Mouse (Mus musculus): ENCODE results near the gene AK157302. TPM values are rescaled to one million over a fixed set of nuclear protein-coding genes. Genes with fewer than 3 reads are reported as not detected.

AK157302 gene
- polyA plus RNA-seq, 1 experiment: 0.71 TPM

DNA sequence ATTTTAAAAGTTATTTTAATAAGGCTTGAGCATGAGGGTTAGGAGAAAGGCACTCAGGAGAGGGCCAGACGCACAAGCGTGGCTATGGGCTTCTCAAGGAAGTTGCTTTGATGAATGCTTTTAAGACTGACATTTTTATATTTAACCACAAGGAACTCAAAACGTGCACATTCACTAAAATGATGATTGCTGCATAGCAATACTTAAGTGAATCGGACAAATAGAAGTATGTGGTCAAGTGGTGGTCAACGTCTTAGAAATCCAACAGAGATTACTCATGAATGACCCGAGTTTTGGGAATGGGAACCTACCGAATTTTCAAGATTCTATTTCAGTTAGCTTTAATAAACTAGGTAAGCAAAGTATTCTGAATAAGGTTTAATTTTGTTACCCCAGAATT, 35.1 kb downstream of the AK157302 start:
- Histone ChIP-seq H3K4me3 (peak overlapping the region; percentile 49), H3K4me2 (ENCODE audit: low read depth) (peak overlapping the region; percentile 77), H3K27me3 (ENCODE audit: control insufficient read depth, insufficient read depth, insufficient read length) (no peaks in the 10 kb centered on the region), H3ac (ENCODE audit: control insufficient read depth, insufficient read length) (peak overlapping the region; percentile 70), H3K79me2 (ENCODE audit: control insufficient read depth, insufficient read depth) (peaks cover 10% of the 10 kb centered on the region), H3K36me3 (ENCODE audit: control insufficient read depth, insufficient read depth) (peaks cover 13% of the 10 kb centered on the region)
- TF ChIP-seq MYOD1 (IDR thresholded peaks at IDR 0.05; ENCODE audit: control insufficient read depth in 1 of 3, insufficient read length in 2 of 3, low read depth in 2 of 3) (no peak), USF1 (IDR thresholded peaks at IDR 0.05; ENCODE audit: low read depth) (no peak), MYOG (IDR thresholded peaks at IDR 0.05; ENCODE audit: control insufficient read depth in 1 of 3, insufficient read depth in 1 of 3, insufficient read length in 2 of 3, low read depth in 2 of 3) (no peak), TCF3 (IDR thresholded peaks at IDR 0.05; ENCODE audit: insufficient read length, low read depth) (no peak), POLR2A (IDR thresholded peaks at IDR 0.05; ENCODE audit: insufficient read length, low read depth) (no peak), E2F4 (IDR thresholded peaks at IDR 0.05; ENCODE audit: insufficient read depth) (no peak), POLR2AphosphoS2 (IDR thresholded peaks at IDR 0.05; ENCODE audit: insufficient read length, low read depth) (no peak), REST (IDR thresholded peaks at IDR 0.05; ENCODE audit: insufficient read depth, insufficient read length) (no peak), MAX (IDR thresholded peaks at IDR 0.05; ENCODE audit: low read depth) (no peak), SRF (IDR thresholded peaks at IDR 0.05; ENCODE audit: control insufficient read depth, insufficient read length, low read depth) (no peak), TCF12 (IDR thresholded peaks at IDR 0.05; ENCODE audit: insufficient read depth, poor library complexity, severe bottlenecking) (no peak), CEBPB (IDR thresholded peaks at IDR 0.05; ENCODE audit: insufficient read depth, poor library complexity, severe bottlenecking) (no peak)

DNA sequence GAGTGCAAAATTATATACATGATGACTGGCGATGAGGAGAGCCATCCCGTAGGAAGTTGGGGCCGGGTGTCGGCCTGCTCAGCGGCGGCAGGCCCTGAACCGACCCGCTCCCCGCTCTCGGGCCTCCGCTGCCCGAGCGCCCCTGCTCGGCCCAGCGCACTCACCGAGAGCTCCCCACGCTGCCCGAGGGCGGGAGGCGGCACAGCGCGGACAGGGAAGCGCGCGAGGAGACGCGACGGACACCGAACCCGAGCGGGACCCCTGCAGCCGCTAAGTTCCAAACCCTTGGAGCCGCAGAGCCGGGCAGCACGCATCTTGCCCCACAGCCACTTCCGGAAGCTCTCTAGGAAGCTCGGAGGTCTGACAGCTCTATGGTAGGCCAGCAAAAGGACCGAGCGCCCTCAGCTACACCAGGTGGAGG, 35.8 kb downstream of the AK157302 start, which contains the start of gene Zkscan8:
Gene Zkscan8, minus strand, starts transcription at position 340 of the 421 bp plus-strand sequence.
- peak within 1 kb of the TSS; percentile 77 for H3K4me2 ChIP-seq (ENCODE audit: low read depth)
- H3ac ChIP-seq (ENCODE audit: control insufficient read depth, insufficient read length): peak within 1 kb of the TSS; percentile 70
- H3K27me3 ChIP-seq (ENCODE audit: control insufficient read depth, insufficient read depth, insufficient read length): no peaks in the 10 kb centered on the region
- H3K36me3 ChIP-seq (ENCODE audit: control insufficient read depth, insufficient read depth): peaks cover 10% of the 10 kb centered on the region
- H3K79me2 ChIP-seq (ENCODE audit: control insufficient read depth, insufficient read depth): peaks cover 10% of the 10 kb centered on the region
- TF ChIP-seq MAX (IDR thresholded peaks at IDR 0.05; ENCODE audit: low read depth) (no peak), POLR2A (IDR thresholded peaks at IDR 0.05; ENCODE audit: insufficient read length, low read depth) (peak; percentile 71), MYOD1 (IDR thresholded peaks at IDR 0.05; ENCODE audit: control insufficient read depth in 1 of 3, insufficient read length in 2 of 3, low read depth in 2 of 3) (peak in 1 of 3 experiments; percentile 3), MYOG (IDR thresholded peaks at IDR 0.05; ENCODE audit: control insufficient read depth in 1 of 3, insufficient read depth in 1 of 3, insufficient read length in 2 of 3, low read depth in 2 of 3) (peak in 1 of 3 experiments; percentile 25), CEBPB (IDR thresholded peaks at IDR 0.05; ENCODE audit: insufficient read depth, poor library complexity, severe bottlenecking) (no peak), TCF12 (IDR thresholded peaks at IDR 0.05; ENCODE audit: insufficient read depth, poor library complexity, severe bottlenecking) (no peak), E2F4 (IDR thresholded peaks at IDR 0.05; ENCODE audit: insufficient read depth) (no peak), POLR2AphosphoS2 (IDR thresholded peaks at IDR 0.05; ENCODE audit: insufficient read length, low read depth) (peak; percentile 56), TCF3 (IDR thresholded peaks at IDR 0.05; ENCODE audit: insufficient read length, low read depth) (no peak), SRF (IDR thresholded peaks at IDR 0.05; ENCODE audit: control insufficient read depth, insufficient read length, low read depth) (no peak), USF1 (IDR thresholded peaks at IDR 0.05; ENCODE audit: low read depth) (no peak), REST (IDR thresholded peaks at IDR 0.05; ENCODE audit: insufficient read depth, insufficient read length) (no peak)
- peak within 1 kb of the TSS; percentile 49 for H3K4me3 ChIP-seq

DNA sequence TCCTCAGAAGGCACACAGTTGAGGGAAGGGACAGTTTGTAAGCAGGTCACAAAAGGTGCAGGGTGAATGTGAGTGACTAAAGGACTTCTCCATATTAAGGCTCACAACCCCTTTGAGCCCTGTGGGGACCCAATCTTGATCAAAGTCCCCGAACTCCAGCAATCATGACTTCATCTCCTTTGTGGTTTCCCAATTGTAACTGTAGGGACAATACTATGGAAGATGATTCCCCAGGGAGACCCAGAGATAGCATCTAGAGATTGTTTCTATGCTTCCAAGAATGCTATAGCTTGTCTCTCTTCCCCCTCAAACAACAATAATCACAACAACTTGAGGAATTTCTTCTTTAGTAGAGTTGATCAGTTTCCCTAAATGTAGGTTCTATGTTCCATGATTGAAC, 47.7 kb downstream of the AK157302 start, which contains the start of gene Olfr1366:
Gene Olfr1366, minus strand, starts transcription at position 101 of the 400 bp plus-strand sequence.
- no peak for TF ChIP-seq POLR2A (IDR thresholded peaks at IDR 0.05; ENCODE audit: insufficient read length, low read depth)
- no peak for TF ChIP-seq MAX (IDR thresholded peaks at IDR 0.05; ENCODE audit: low read depth)
- TF ChIP-seq USF1 (IDR thresholded peaks at IDR 0.05; ENCODE audit: low read depth): no peak
- TF ChIP-seq TCF3 (IDR thresholded peaks at IDR 0.05; ENCODE audit: insufficient read length, low read depth): no peak
- TF ChIP-seq SRF (IDR thresholded peaks at IDR 0.05; ENCODE audit: control insufficient read depth, insufficient read length, low read depth): no peak
- no peak for TF ChIP-seq MYOD1 (IDR thresholded peaks at IDR 0.05; ENCODE audit: control insufficient read depth in 1 of 3, insufficient read length in 2 of 3, low read depth in 2 of 3)
- no peak for TF ChIP-seq MYOG (IDR thresholded peaks at IDR 0.05; ENCODE audit: control insufficient read depth in 1 of 3, insufficient read depth in 1 of 3, insufficient read length in 2 of 3, low read depth in 2 of 3)
- no peak for TF ChIP-seq E2F4 (IDR thresholded peaks at IDR 0.05; ENCODE audit: insufficient read depth)
- no peak for TF ChIP-seq TCF12 (IDR thresholded peaks at IDR 0.05; ENCODE audit: insufficient read depth, poor library complexity, severe bottlenecking)
- no peak for TF ChIP-seq REST (IDR thresholded peaks at IDR 0.05; ENCODE audit: insufficient read depth, insufficient read length)
- no peak for TF ChIP-seq POLR2AphosphoS2 (IDR thresholded peaks at IDR 0.05; ENCODE audit: insufficient read length, low read depth)
- TF ChIP-seq CEBPB (IDR thresholded peaks at IDR 0.05; ENCODE audit: insufficient read depth, poor library complexity, severe bottlenecking): no peak
- Histone ChIP-seq H3K4me2 (ENCODE audit: low read depth) (no peak within 1 kb of the TSS), H3K36me3 (ENCODE audit: control insufficient read depth, insufficient read depth) (no peaks in the 10 kb centered on the region), H3K79me2 (ENCODE audit: control insufficient read depth, insufficient read depth) (no peaks in the 10 kb centered on the region), H3ac (ENCODE audit: control insufficient read depth, insufficient read length) (no peak within 1 kb of the TSS), H3K4me3 (no peak within 1 kb of the TSS), H3K27me3 (ENCODE audit: control insufficient read depth, insufficient read depth, insufficient read length) (no peaks in the 10 kb centered on the region)

Other genes with a start within 250 kb of the AK157302 start
- gene Gpx5, start 202.5 kb upstream of the AK157302 start, polyA plus RNA-seq (2012; fragmentation: generic; extraction: Trizol): not detected
- not detected for gene Gpx6, start 183.1 kb upstream of the AK157302 start, polyA plus RNA-seq (2012; fragmentation: generic; extraction: Trizol)
- not detected for gene Olfr1367, start 148.3 kb upstream of the AK157302 start, polyA plus RNA-seq (2012; fragmentation: generic; extraction: Trizol)
- 2.8 TPM for gene Zscan12, start 132.4 kb upstream of the AK157302 start, polyA plus RNA-seq (2012; fragmentation: generic; extraction: Trizol)
- 13.6 TPM for gene Zkscan3, start 92.5 kb upstream of the AK157302 start, polyA plus RNA-seq (2012; fragmentation: generic; extraction: Trizol)
- 0.13 TPM for gene Pgbd1, start 54.2 kb upstream of the AK157302 start, polyA plus RNA-seq (2012; fragmentation: generic; extraction: Trizol)
- 6.3 TPM for gene Zscan26, start 41.5 kb upstream of the AK157302 start, polyA plus RNA-seq (2012; fragmentation: generic; extraction: Trizol)
- gene Nkapl, start 26.7 kb upstream of the AK157302 start, polyA plus RNA-seq (2012; fragmentation: generic; extraction: Trizol): 0.05 TPM
- not detected for gene Zkscan4, start 16.3 kb upstream of the AK157302 start, polyA plus RNA-seq (2012; fragmentation: generic; extraction: Trizol)
- gene Gm10065, start 15.8 kb upstream of the AK157302 start, polyA plus RNA-seq (2012; fragmentation: generic; extraction: Trizol): not detected
- 29.0 TPM for gene Gm11273, start 6.2 kb downstream of the AK157302 start, polyA plus RNA-seq (2012; fragmentation: generic; extraction: Trizol)
- 1.9 TPM for gene Zkscan8, start 35.9 kb downstream of the AK157302 start, polyA plus RNA-seq (2012; fragmentation: generic; extraction: Trizol)
- gene Olfr1366, start 47.6 kb downstream of the AK157302 start, polyA plus RNA-seq (2012; fragmentation: generic; extraction: Trizol): 0.02 TPM
- gene Olfr1535, start 64.7 kb downstream of the AK157302 start, polyA plus RNA-seq (2012; fragmentation: generic; extraction: Trizol): not detected
- gene Olfr1364, start 86.5 kb downstream of the AK157302 start, polyA plus RNA-seq (2012; fragmentation: generic; extraction: Trizol): not detected
- not detected for gene Olfr1362, start 118.8 kb downstream of the AK157302 start, polyA plus RNA-seq (2012; fragmentation: generic; extraction: Trizol)
- not detected for gene Olfr11, start 147.3 kb downstream of the AK157302 start, polyA plus RNA-seq (2012; fragmentation: generic; extraction: Trizol)
- not detected for gene Olfr1361, start 168.2 kb downstream of the AK157302 start, polyA plus RNA-seq (2012; fragmentation: generic; extraction: Trizol)
- gene Olfr1360, start 182.2 kb downstream of the AK157302 start, polyA plus RNA-seq (2012; fragmentation: generic; extraction: Trizol): not detected
- gene Olfr1359, start 202.9 kb downstream of the AK157302 start, polyA plus RNA-seq (2012; fragmentation: generic; extraction: Trizol): not detected
- gene Hist1h2bl, start 220.9 kb downstream of the AK157302 start, polyA plus RNA-seq (2012; fragmentation: generic; extraction: Trizol): 2.7 TPM
- 6.4 TPM for gene Hist1h2ai, start 221.2 kb downstream of the AK157302 start, polyA plus RNA-seq (2012; fragmentation: generic; extraction: Trizol)
- gene Hist1h3h, start 222.4 kb downstream of the AK157302 start, polyA plus RNA-seq (2012; fragmentation: generic; extraction: Trizol): 9.0 TPM
- 1.3 TPM for gene Hist1h2bm, start 226.8 kb downstream of the AK157302 start, polyA plus RNA-seq (2012; fragmentation: generic; extraction: Trizol)
- 1.3 TPM for gene Hist1h4j, start 239.8 kb downstream of the AK157302 start, polyA plus RNA-seq (2012; fragmentation: generic; extraction: Trizol)

All from myocyte (in vitro differentiated cells).